Mouse (Mus musculus): Measurements from ENCODE around the gene Plk5. TPM values are rescaled to one million over a fixed set of nuclear protein-coding genes. Genes with fewer than 3 reads are reported as not detected.

Gene Plk5
- polyA plus RNA-seq, 1 experiment from 2014 or later = 1.2 TPM

DNA sequence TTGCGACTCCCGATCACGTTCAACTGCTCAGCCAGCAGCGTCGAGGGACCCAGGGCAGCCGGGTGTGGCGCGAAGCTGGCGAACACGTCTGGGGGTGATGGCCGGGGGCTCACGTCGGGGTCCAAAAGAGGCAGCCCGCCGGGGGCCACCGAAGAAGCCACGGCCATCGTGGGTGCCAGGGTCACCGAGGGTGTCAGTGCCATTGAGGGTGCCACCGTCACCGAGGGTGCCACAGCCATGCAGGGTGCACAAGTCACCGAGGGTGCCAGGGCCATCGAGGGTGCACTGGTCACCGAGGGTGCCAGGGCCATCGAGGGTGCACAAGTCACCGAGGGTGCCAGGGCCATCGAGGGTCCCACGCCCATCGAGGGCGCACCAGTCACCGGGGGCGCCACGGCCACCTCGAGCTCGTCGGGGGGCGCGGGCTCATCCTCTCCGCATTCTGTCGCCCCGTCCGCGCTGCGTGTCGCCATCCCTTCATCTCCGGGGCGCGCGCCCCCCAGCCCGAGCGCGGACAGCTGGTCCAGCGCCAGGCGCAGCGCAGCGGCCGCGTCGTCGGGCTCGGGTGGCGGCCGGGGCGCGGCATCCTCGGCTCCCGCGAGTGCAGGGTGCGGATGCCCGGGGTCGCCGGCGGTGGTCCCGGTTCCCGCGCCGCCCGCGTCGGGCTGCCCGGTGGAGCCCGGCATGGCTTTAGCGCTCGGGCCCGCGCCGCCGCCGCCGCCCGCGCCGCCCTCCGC, 30.6 kb downstream of the Plk5 start:
- WGBS = 1% methylated on average over 71 of the region's 94 CpGs
- peak overlapping the region; percentile 95 for H3K27ac ChIP-seq (ENCODE audit: low read depth, low read length)
- peak overlapping the region; percentile 99 for H3K9ac ChIP-seq (ENCODE audit: low read length)
- H3K4me2 ChIP-seq (ENCODE audit: low read length) = peak overlapping the region; percentile 98
- H3K9me3 ChIP-seq (replicated peaks; ENCODE audit: control insufficient read depth, low read length) = no peaks in the 10 kb centered on the region
- no peaks in the 10 kb centered on the region for H3K27me3 ChIP-seq (replicated peaks; ENCODE audit: control insufficient read depth, insufficient read depth, low read length)
- peaks cover 56% of the 10 kb centered on the region for H3K36me3 ChIP-seq (ENCODE audit: control insufficient read depth, insufficient read depth, low read length)
- ATAC-seq (no peak), DNase-seq (ENCODE audit: low spot score) (no peak)
- peaks cover 28% of the 10 kb centered on the region for H3K4me1 ChIP-seq (ENCODE audit: control insufficient read depth, insufficient read depth, low read length)
- peak overlapping the region; percentile 97 for H3K4me3 ChIP-seq (ENCODE audit: low read depth, low read length)

- peak; percentile 93 for DNase-seq (ENCODE audit: low spot score)
- H3K27ac ChIP-seq (ENCODE audit: low read depth, low read length) = peak within 1 kb of the TSS; percentile 95
- H3K27me3 ChIP-seq (replicated peaks; ENCODE audit: control insufficient read depth, insufficient read depth, low read length) = no peaks in the 10 kb centered on the region
- 2% methylated on average over 22 of the region's 61 CpGs for WGBS
- H3K4me3 ChIP-seq (ENCODE audit: low read depth, low read length) = peak within 1 kb of the TSS; percentile 97
- no peaks in the 10 kb centered on the region for H3K9me3 ChIP-seq (replicated peaks; ENCODE audit: control insufficient read depth, low read length)
- peak within 1 kb of the TSS; percentile 99 for H3K9ac ChIP-seq (ENCODE audit: low read length)
- peaks cover 28% of the 10 kb centered on the region for H3K4me1 ChIP-seq (ENCODE audit: control insufficient read depth, insufficient read depth, low read length)
- H3K36me3 ChIP-seq (ENCODE audit: control insufficient read depth, insufficient read depth, low read length) = peaks cover 56% of the 10 kb centered on the region
- peak; percentile 40 for ATAC-seq
- peak within 1 kb of the TSS; percentile 98 for H3K4me2 ChIP-seq (ENCODE audit: low read length)
Observed at GRCm38 (mm10) chr10:80387522-80387959, 31.3 kb downstream of the Plk5 start, which contains the start of gene Mex3d. Gene Mex3d, minus strand, starts transcription at chr10:80387659.

DNA sequence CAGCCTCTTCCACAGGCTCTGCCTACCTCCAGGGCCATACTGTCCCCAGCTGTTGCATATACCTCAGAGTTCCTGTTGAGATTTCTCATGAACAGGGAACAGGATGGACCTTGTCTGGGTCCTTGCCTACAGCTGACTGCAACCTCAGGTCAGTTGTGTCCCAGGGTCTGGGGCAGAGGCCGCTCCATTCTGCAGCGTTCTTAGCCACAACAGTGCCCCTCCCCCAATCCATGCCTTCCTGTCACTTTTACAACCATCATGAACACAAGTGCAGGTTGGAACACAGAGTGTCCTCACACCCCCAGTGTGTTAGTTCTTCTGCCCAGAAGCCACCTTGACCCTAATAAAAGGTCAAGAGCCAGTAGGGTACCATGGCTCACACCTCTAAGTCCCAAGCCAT, 32.5 kb downstream of the Plk5 start:
- Histone ChIP-seq H3K27ac (ENCODE audit: low read depth, low read length) (no peak overlapping the region), H3K4me3 (ENCODE audit: low read depth, low read length) (no peak overlapping the region), H3K36me3 (ENCODE audit: control insufficient read depth, insufficient read depth, low read length) (peaks cover 56% of the 10 kb centered on the region), H3K4me1 (ENCODE audit: control insufficient read depth, insufficient read depth, low read length) (peaks cover 19% of the 10 kb centered on the region), H3K9ac (ENCODE audit: low read length) (no peak overlapping the region), H3K9me3 (replicated peaks; ENCODE audit: control insufficient read depth, low read length) (no peaks in the 10 kb centered on the region), H3K4me2 (ENCODE audit: low read length) (peak overlapping the region; percentile 90; the same call in 1 of the 2 replicates), H3K27me3 (replicated peaks; ENCODE audit: control insufficient read depth, insufficient read depth, low read length) (no peaks in the 10 kb centered on the region)
- no peak for DNase-seq (ENCODE audit: low spot score)
- ATAC-seq = no peak
- 21% methylated on average over 2 of the region's 2 CpGs for WGBS

- 82% methylated on average over 4 of the region's 4 CpGs for WGBS
- H3K4me3 ChIP-seq (ENCODE audit: low read depth, low read length) = no peak overlapping the region
- H3K36me3 ChIP-seq (ENCODE audit: control insufficient read depth, insufficient read depth, low read length) = peaks cover 56% of the 10 kb centered on the region
Observed at GRCm38 (mm10) chr10:80389185-80389708, 33.0 kb downstream of the Plk5 start.

GRCm38 (mm10) chr10:80390697-80391096, 34.4 kb downstream of the Plk5 start:
- no peak overlapping the region for H3K27ac ChIP-seq (ENCODE audit: low read depth, low read length)
- ATAC-seq = no peak
- WGBS = 86% methylated on average over 9 of the region's 9 CpGs

More at GRCm38 (mm10) chr10:80389185-80389708, 33.0 kb downstream of the Plk5 start:
- Histone ChIP-seq H3K9me3 (replicated peaks; ENCODE audit: control insufficient read depth, low read length) (no peaks in the 10 kb centered on the region), H3K27me3 (replicated peaks; ENCODE audit: control insufficient read depth, insufficient read depth, low read length) (no peaks in the 10 kb centered on the region), H3K9ac (ENCODE audit: low read length) (no peak overlapping the region), H3K4me2 (ENCODE audit: low read length) (no peak overlapping the region), H3K4me1 (ENCODE audit: control insufficient read depth, insufficient read depth, low read length) (peaks cover 14% of the 10 kb centered on the region), H3K27ac (ENCODE audit: low read depth, low read length) (no peak overlapping the region)
- ATAC-seq (no peak), DNase-seq (ENCODE audit: low spot score) (no peak)

DNA sequence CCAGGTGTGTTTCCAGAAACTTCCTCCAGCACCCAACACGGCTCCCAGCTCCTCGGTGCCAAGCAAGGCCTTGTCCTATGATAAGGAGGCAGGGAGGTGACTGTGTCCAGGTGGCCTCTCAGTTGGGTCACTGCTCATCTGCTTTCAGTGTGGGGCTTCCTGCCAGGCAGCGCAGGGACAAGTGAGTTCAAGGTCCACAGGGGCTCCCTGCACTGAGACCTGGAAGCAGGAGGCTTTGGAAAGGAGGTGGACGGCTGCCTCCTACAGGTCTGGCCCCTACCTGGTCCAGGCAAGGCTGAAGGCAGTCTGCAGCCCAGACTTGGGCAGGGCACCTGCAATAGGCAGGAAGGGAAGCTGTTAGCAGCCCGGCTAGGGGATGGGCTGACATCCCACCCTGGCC, 36.4 kb downstream of the Plk5 start:
- H3K9me3 ChIP-seq (replicated peaks; ENCODE audit: control insufficient read depth, low read length) = no peaks in the 10 kb centered on the region
- H3K9ac ChIP-seq (ENCODE audit: low read length) = no peak overlapping the region
- H3K27ac ChIP-seq (ENCODE audit: low read depth, low read length) = no peak overlapping the region
- 94% methylated on average over 5 of the region's 5 CpGs for WGBS
- H3K4me2 ChIP-seq (ENCODE audit: low read length) = no peak overlapping the region
- H3K4me3 ChIP-seq (ENCODE audit: low read depth, low read length) = no peak overlapping the region
- DNase-seq (ENCODE audit: low spot score) = no peak
- no peak for ATAC-seq
- H3K36me3 ChIP-seq (ENCODE audit: control insufficient read depth, insufficient read depth, low read length) = peaks cover 77% of the 10 kb centered on the region
- peaks cover 17% of the 10 kb centered on the region for H3K4me1 ChIP-seq (ENCODE audit: control insufficient read depth, insufficient read depth, low read length)
- no peaks in the 10 kb centered on the region for H3K27me3 ChIP-seq (replicated peaks; ENCODE audit: control insufficient read depth, insufficient read depth, low read length)

More at GRCm38 (mm10) chr10:80390697-80391096, 34.4 kb downstream of the Plk5 start:
- no peak overlapping the region for H3K9ac ChIP-seq (ENCODE audit: low read length)
- DNase-seq (ENCODE audit: low spot score) = no peak
- peaks cover 61% of the 10 kb centered on the region for H3K36me3 ChIP-seq (ENCODE audit: control insufficient read depth, insufficient read depth, low read length)
- no peak overlapping the region for H3K4me2 ChIP-seq (ENCODE audit: low read length)
- no peak overlapping the region for H3K4me3 ChIP-seq (ENCODE audit: low read depth, low read length)
- H3K9me3 ChIP-seq (replicated peaks; ENCODE audit: control insufficient read depth, low read length) = no peaks in the 10 kb centered on the region
- H3K4me1 ChIP-seq (ENCODE audit: control insufficient read depth, insufficient read depth, low read length) = peaks cover 7% of the 10 kb centered on the region
- no peaks in the 10 kb centered on the region for H3K27me3 ChIP-seq (replicated peaks; ENCODE audit: control insufficient read depth, insufficient read depth, low read length)

GRCm38 (mm10) chr10:80395025-80395627, 38.9 kb downstream of the Plk5 start:
- no peak for DNase-seq (ENCODE audit: low spot score)
- Histone ChIP-seq H3K4me1 (ENCODE audit: control insufficient read depth, insufficient read depth, low read length) (peaks cover 14% of the 10 kb centered on the region), H3K4me2 (ENCODE audit: low read length) (no peak overlapping the region), H3K4me3 (ENCODE audit: low read depth, low read length) (no peak overlapping the region), H3K27ac (ENCODE audit: low read depth, low read length) (no peak overlapping the region), H3K27me3 (replicated peaks; ENCODE audit: control insufficient read depth, insufficient read depth, low read length) (no peaks in the 10 kb centered on the region), H3K36me3 (ENCODE audit: control insufficient read depth, insufficient read depth, low read length) (peaks cover 71% of the 10 kb centered on the region), H3K9ac (ENCODE audit: low read length) (no peak overlapping the region), H3K9me3 (replicated peaks; ENCODE audit: control insufficient read depth, low read length) (no peaks in the 10 kb centered on the region)
- no peak for ATAC-seq
- 94% methylated on average over 35 of the region's 35 CpGs for WGBS

GRCm38 (mm10) chr10:80396822-80397523, 40.7 kb downstream of the Plk5 start:
- Histone ChIP-seq H3K4me2 (ENCODE audit: low read length) (peak overlapping the region; percentile 56), H3K9ac (ENCODE audit: low read length) (peak overlapping the region; percentile 92), H3K27ac (ENCODE audit: low read depth, low read length) (peak overlapping the region; percentile 99; the same call in 1 of the 2 replicates), H3K9me3 (replicated peaks; ENCODE audit: control insufficient read depth, low read length) (no peaks in the 10 kb centered on the region), H3K4me1 (ENCODE audit: control insufficient read depth, insufficient read depth, low read length) (peaks cover 18% of the 10 kb centered on the region), H3K36me3 (ENCODE audit: control insufficient read depth, insufficient read depth, low read length) (peaks cover 61% of the 10 kb centered on the region), H3K4me3 (ENCODE audit: low read depth, low read length) (peak overlapping the region; percentile 87), H3K27me3 (replicated peaks; ENCODE audit: control insufficient read depth, insufficient read depth, low read length) (no peaks in the 10 kb centered on the region)
- DNase-seq (ENCODE audit: low spot score) (no peak), ATAC-seq (no peak)
- WGBS = 85% methylated on average over 11 of the region's 11 CpGs
